Mouse (Mus musculus): ENCODE measurements at regions not wholly inside any gene's neighbourhood (a gene's known extent, or its start where the extent isn't known, plus 50 kb on each side); places are given as distances from the start of the nearest gene placed in this dataset.
A peak's percentile ranks its signal among the peaks of the same experiment; 100 is the strongest.

DNA sequence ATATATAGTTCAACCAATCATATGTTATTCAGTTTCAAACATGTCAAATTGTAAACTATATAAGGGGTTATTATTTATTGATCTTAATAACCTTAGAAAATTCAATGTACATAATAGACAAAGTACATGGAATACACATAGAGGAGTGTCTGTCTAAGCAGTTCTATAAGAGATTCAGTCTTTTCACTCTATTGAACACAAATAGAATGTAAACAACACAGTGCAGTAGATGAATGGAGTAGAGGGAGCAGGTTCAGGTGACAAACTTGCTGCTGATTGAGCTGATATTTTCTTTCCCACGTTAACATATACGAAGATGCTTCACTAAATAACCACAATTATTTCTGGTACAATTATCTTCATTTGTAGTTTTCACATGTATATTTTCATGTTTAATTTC is 1098.6 kb upstream of the Foxg1 start:
- no peak for DNase-seq (ENCODE audit: low spot score in 2 of 2)
- intact Hi-C loops (cut with DNase I): no loop called here

DNA sequence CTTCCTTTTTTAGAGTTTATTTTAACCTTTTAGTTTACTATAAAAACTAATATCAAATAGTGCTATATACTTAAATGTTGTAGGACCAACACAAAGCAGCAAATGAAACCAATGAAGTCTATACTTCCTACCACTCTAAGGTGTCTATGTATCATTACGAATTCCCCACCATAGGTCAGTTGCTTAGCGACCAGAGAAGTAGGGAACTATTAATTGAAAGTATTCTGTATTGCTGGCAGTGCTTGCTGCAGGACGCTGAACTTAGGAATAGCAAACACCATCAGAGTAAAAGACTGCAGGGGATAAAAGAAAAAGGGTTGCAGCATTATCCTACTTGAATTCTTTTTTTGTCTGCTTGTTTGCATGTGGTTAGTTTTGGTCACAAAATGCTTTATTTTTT is 1098.1 kb upstream of the Foxg1 start:
- peak in 1 of 2 experiments; percentile 5 for DNase-seq (ENCODE audit: low spot score in 2 of 2)
- intact Hi-C loops (cut with DNase I): no loop called here

- intact Hi-C loops (cut with DNase I): no loop called here
- DNase-seq (ENCODE audit: low spot score in 2 of 2): no peak
Measured at GRCm38 (mm10) chr12:48290146-48290545, 1092.3 kb upstream of the Foxg1 start.

Measured in left cerebral cortex, postnatal 25 days (tissue).